Mouse (Mus musculus): ENCODE measurements around the gene Nup210l. TPM values are rescaled to one million over a fixed set of nuclear protein-coding genes. Genes with fewer than 3 reads are reported as not detected.
"Not testable (repeated sequence)": the region's sequence is repeated elsewhere in the genome, so short reads cannot be mapped to it uniquely, and the experiment has no call there.

Nup210l gene
- polyA plus RNA-seq, 1 experiment from 2014 or later, result 0.22 TPM

DNA sequence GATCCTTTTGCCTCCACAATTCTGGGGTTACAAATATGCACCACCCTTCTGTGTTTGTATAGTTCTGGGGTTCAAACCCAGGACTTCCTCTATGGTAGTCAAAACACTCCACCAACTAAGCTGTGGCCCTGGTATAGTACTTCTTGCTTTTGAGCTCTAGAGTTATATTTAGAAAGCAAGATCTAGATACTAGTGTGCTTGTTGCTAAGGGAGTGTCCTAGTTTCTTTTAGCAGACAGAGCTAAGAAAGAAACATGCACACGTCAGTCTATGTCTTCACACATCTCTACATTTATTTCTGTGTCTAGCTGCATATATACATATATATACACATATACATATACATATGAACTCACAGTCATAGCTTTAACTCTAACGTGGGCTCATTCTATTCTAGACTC lies 7.8 kb downstream of the Nup210l start:
- Histone ChIP-seq H3K4me3 (replicated peaks; ENCODE audit: low read length) (no peak overlapping the region), H3K4me2 (ENCODE audit: low read length) (no peak overlapping the region), H3K36me3 (ENCODE audit: control insufficient read depth, insufficient read depth) (no peaks in the 10 kb centered on the region), H3K27me3 (replicated peaks; ENCODE audit: control insufficient read depth, insufficient read depth, low read length) (no peaks in the 10 kb centered on the region), H3K4me1 (replicated peaks; ENCODE audit: control insufficient read depth, insufficient read depth, low read length) (no peaks in the 10 kb centered on the region), H3K27ac (ENCODE audit: low read length) (no peak overlapping the region), H3K9ac (replicated peaks; ENCODE audit: low read depth, low read length) (no peak overlapping the region), H3K9me3 (ENCODE audit: control insufficient read depth, low read length) (no peaks in the 10 kb centered on the region)
- ATAC-seq, result no peak
- WGBS, result 78% methylated on average over 2 of the region's 2 CpGs

DNA sequence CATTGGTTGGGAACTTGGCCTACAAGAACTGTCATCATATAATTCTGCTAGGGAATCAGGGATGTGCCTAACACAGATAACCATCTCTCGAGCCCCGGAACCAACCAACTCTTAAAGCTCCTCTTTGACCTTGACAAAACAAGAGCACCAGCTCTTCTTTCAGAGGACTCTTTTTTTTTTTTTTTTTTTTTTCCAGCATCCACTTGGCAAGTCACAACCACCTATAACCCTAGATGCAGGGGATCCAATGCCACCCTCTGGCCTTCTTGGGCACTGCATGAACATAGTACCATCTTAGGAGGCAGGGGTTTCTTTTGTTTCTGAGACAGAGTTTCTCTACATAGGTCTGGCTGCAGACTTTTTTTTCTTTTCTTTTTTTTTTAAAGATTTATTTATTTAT lies 10.4 kb downstream of the Nup210l start:
- Histone ChIP-seq H3K9me3 (ENCODE audit: control insufficient read depth, low read length) (no peaks in the 10 kb centered on the region), H3K27me3 (replicated peaks; ENCODE audit: control insufficient read depth, insufficient read depth, low read length) (no peaks in the 10 kb centered on the region), H3K27ac (ENCODE audit: low read length) (no peak overlapping the region), H3K4me2 (ENCODE audit: low read length) (no peak overlapping the region), H3K36me3 (ENCODE audit: control insufficient read depth, insufficient read depth) (no peaks in the 10 kb centered on the region), H3K4me1 (replicated peaks; ENCODE audit: control insufficient read depth, insufficient read depth, low read length) (no peaks in the 10 kb centered on the region), H3K4me3 (replicated peaks; ENCODE audit: low read length) (no peak overlapping the region), H3K9ac (replicated peaks; ENCODE audit: low read depth, low read length) (no peak overlapping the region)
- no peak for ATAC-seq
- WGBS, result 93% methylated on average over 2 of the region's 2 CpGs

DNA sequence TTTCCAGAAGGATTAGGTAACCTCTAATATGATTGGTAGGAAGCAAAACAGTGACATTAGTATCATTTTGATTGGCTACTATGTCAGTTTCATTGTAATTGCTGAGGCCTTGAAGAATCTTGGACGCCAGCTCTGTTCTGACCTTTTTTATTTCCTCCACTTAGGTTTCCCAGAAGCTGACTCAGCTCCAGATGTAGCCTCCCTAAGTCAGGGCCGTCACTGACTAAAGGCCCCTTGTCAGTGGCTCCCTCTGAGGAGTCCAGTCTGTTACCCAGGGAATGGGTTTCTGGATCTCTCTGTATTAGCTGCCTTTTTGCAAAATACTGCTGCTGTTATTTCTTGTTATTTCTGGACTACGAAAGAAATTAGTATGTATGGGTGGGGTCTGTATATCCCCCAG lies 11.6 kb downstream of the Nup210l start:
- 81% methylated on average over 3 of the region's 3 CpGs for WGBS
- no peaks in the 10 kb centered on the region for H3K36me3 ChIP-seq (ENCODE audit: control insufficient read depth, insufficient read depth)
- no peaks in the 10 kb centered on the region for H3K9me3 ChIP-seq (ENCODE audit: control insufficient read depth, low read length)
- H3K4me2 ChIP-seq (ENCODE audit: low read length), result no peak overlapping the region
- H3K9ac ChIP-seq (replicated peaks; ENCODE audit: low read depth, low read length), result no peak overlapping the region
- ATAC-seq, result no peak
- H3K4me3 ChIP-seq (replicated peaks; ENCODE audit: low read length), result no peak overlapping the region
- H3K27me3 ChIP-seq (replicated peaks; ENCODE audit: control insufficient read depth, insufficient read depth, low read length), result no peaks in the 10 kb centered on the region
- no peaks in the 10 kb centered on the region for H3K4me1 ChIP-seq (replicated peaks; ENCODE audit: control insufficient read depth, insufficient read depth, low read length)
- no peak overlapping the region for H3K27ac ChIP-seq (ENCODE audit: low read length)

DNA sequence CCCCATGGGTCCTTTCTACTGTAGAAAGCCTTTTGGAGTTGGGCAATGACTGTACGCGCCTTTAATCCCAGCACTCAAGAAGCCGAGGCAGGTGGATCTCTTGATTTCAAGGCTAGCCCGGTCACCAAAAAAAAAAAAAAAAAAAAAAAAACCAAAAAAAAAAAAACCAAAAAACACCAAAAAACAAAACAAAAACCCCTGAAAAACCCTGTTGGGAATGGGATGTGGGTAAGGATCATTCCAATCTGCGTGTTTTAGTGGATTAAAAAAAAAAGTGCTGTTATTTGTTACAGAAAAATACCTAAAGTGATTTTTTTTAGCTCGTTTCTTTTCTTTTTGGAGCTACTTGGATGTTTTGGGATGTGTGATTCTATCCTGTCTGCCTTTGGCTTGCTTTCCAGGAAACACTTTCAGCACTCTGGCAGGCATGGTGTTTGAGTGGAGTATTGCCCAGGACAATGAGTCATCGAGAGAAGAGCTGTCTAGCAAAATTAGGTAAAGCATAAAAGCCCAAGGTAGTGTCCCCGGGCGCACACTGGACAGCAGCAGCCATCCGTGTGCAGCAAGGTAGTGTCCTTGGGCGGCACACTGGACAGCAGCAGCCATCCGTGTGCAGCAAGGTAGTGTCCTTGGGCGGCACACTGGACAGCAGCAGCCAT lies 14.3 kb downstream of the Nup210l start:
- no peak overlapping the region for H3K4me3 ChIP-seq (replicated peaks; ENCODE audit: low read length)
- WGBS, result 90% methylated on average over 13 of the region's 13 CpGs
- H3K4me2 ChIP-seq (ENCODE audit: low read length), result no peak overlapping the region
- H3K27me3 ChIP-seq (replicated peaks; ENCODE audit: control insufficient read depth, insufficient read depth, low read length), result no peaks in the 10 kb centered on the region
- no peaks in the 10 kb centered on the region for H3K36me3 ChIP-seq (ENCODE audit: control insufficient read depth, insufficient read depth)
- H3K9me3 ChIP-seq (ENCODE audit: control insufficient read depth, low read length), result no peaks in the 10 kb centered on the region
- H3K27ac ChIP-seq (ENCODE audit: low read length), result no peak overlapping the region
- no peaks in the 10 kb centered on the region for H3K4me1 ChIP-seq (replicated peaks; ENCODE audit: control insufficient read depth, insufficient read depth, low read length)
- no peak for ATAC-seq
- no peak overlapping the region for H3K9ac ChIP-seq (replicated peaks; ENCODE audit: low read depth, low read length)

DNA sequence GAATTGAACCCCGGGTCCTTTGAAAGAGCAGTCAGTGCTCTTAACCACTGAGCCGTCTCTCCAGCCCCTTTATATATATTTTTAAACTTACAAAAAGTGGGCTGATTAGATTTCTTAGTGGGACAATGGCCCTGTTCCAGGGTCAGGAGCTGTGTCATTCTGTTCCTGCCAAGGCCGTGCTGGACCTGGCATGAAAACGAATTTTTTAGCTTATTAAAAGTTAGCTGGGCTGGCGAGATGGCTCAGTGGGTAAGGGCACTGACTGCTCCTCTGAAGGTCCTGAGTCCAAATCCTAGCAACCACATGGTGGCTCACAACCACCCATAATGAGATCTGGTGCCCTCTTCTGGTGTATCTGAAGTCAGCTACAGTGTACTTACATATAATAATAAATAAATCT lies 18.1 kb downstream of the Nup210l start:
- not testable (repeated sequence) for H3K9ac ChIP-seq (replicated peaks; ENCODE audit: low read depth, low read length); H3K9me3 ChIP-seq (ENCODE audit: control insufficient read depth, low read length); H3K4me2 ChIP-seq (ENCODE audit: low read length); ATAC-seq; H3K4me1 ChIP-seq (replicated peaks; ENCODE audit: control insufficient read depth, insufficient read depth, low read length); H3K4me3 ChIP-seq (replicated peaks; ENCODE audit: low read length); H3K27ac ChIP-seq (ENCODE audit: low read length); H3K36me3 ChIP-seq (ENCODE audit: control insufficient read depth, insufficient read depth); H3K27me3 ChIP-seq (replicated peaks; ENCODE audit: control insufficient read depth, insufficient read depth, low read length)
- 77% methylated on average over 5 of the region's 5 CpGs for WGBS

DNA sequence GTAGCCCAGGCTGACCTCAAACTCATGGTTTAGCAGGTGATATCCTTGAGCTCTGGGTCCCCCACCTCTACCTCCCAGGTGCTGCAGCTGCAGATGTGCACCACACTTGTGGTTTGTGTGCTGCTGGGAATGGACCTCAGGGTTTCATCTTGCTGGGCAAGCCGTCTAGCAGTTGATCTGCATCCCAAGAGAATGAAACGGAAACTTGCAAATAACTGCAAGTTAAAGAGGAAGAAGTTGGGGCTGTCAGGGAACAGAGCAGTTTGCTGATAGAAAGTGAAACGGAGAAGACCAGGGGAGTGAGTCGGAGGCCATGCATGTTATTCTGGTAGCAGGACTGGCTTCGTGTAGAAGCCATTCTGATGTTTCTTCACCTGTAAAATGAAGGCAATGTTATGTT lies 21.8 kb downstream of the Nup210l start:
- no peak for ATAC-seq
- H3K27ac ChIP-seq (ENCODE audit: low read length), result no peak overlapping the region
- no peak overlapping the region for H3K9ac ChIP-seq (replicated peaks; ENCODE audit: low read depth, low read length)
- H3K27me3 ChIP-seq (replicated peaks; ENCODE audit: control insufficient read depth, insufficient read depth, low read length), result no peaks in the 10 kb centered on the region
- H3K36me3 ChIP-seq (ENCODE audit: control insufficient read depth, insufficient read depth), result no peaks in the 10 kb centered on the region
- H3K4me1 ChIP-seq (replicated peaks; ENCODE audit: control insufficient read depth, insufficient read depth, low read length), result no peaks in the 10 kb centered on the region
- no peak overlapping the region for H3K4me2 ChIP-seq (ENCODE audit: low read length)
- H3K9me3 ChIP-seq (ENCODE audit: control insufficient read depth, low read length), result no peaks in the 10 kb centered on the region
- no peak overlapping the region for H3K4me3 ChIP-seq (replicated peaks; ENCODE audit: low read length)
- WGBS, result 77% methylated on average over 5 of the region's 5 CpGs

DNA sequence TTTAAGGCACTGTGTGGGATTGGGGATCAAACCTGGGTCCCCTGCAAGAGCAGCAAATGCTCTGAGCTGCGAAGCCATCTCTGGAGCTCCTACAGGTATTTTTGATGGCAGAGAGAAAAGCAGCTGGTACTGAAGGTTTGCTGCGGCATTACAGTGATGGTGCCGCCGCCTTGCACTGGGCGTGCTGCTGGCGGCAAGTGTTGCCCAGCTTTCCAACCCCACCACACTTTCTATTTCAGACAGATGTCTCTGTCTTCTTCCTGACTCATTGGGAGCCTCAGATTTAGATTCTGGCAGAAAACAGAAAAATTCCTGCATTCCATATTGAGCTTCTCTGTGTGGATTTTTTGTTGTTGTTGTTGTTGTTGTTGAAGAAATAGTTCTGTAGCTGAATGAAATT lies 23.9 kb downstream of the Nup210l start:
- WGBS, result 87% methylated on average over 6 of the region's 6 CpGs
- Histone ChIP-seq H3K4me3 (replicated peaks; ENCODE audit: low read length) (no peak overlapping the region), H3K36me3 (ENCODE audit: control insufficient read depth, insufficient read depth) (no peaks in the 10 kb centered on the region)

DNA sequence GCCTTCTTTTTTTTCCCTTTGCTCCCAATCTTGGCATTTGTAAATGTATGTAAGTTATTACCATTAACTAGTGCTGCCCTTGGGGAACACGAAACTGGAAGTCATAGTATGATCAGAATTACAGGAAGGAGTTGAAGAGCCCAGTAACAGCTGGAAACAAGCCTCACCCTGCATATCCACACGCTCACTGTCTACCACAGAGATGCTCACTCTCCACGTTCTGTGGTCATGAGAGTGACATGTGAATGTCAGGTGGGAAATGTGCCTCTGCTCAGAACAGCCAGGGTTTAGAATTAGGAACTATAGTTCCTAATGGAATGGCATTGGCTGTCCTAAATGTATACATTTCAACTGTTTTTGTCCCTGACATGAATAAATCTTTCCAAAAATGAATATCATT lies 28.8 kb downstream of the Nup210l start:
- Histone ChIP-seq H3K9ac (replicated peaks; ENCODE audit: low read depth, low read length) (no peak overlapping the region), H3K4me2 (ENCODE audit: low read length) (no peak overlapping the region), H3K4me3 (replicated peaks; ENCODE audit: low read length) (no peak overlapping the region), H3K4me1 (replicated peaks; ENCODE audit: control insufficient read depth, insufficient read depth, low read length) (no peaks in the 10 kb centered on the region), H3K27ac (ENCODE audit: low read length) (no peak overlapping the region), H3K9me3 (ENCODE audit: control insufficient read depth, low read length) (no peaks in the 10 kb centered on the region), H3K27me3 (replicated peaks; ENCODE audit: control insufficient read depth, insufficient read depth, low read length) (no peaks in the 10 kb centered on the region), H3K36me3 (ENCODE audit: control insufficient read depth, insufficient read depth) (no peaks in the 10 kb centered on the region)
- no peak for ATAC-seq
- WGBS, result 76% methylated on average over 3 of the region's 3 CpGs

More for the DNA sequence above, 23.9 kb downstream of the Nup210l start:
- no peak for ATAC-seq
- no peaks in the 10 kb centered on the region for H3K4me1 ChIP-seq (replicated peaks; ENCODE audit: control insufficient read depth, insufficient read depth, low read length)
- H3K27ac ChIP-seq (ENCODE audit: low read length), result no peak overlapping the region
- H3K9me3 ChIP-seq (ENCODE audit: control insufficient read depth, low read length), result no peaks in the 10 kb centered on the region
- no peak overlapping the region for H3K4me2 ChIP-seq (ENCODE audit: low read length)
- H3K27me3 ChIP-seq (replicated peaks; ENCODE audit: control insufficient read depth, insufficient read depth, low read length), result no peaks in the 10 kb centered on the region
- H3K9ac ChIP-seq (replicated peaks; ENCODE audit: low read depth, low read length), result no peak overlapping the region

DNA sequence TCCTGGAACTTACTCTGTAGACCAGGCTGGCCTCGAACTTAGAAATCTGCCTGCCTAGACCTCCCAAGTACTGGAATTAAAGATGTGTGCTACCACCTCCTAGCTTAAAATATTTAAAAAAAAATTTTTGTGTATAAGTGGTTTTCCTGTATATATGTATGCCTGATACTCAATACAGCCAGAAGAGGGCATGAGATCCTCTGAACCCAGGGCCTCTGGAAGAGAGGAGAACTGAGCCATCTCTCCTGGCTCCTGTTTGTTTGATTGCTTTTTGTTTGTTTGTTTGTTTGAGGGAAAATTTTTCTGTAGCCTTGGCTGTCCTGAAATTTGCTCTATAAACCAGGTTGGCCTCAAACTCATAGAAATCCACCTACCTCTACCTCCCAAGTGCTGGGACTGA lies 29.4 kb downstream of the Nup210l start:
- no peaks in the 10 kb centered on the region for H3K36me3 ChIP-seq (ENCODE audit: control insufficient read depth, insufficient read depth)
- no peaks in the 10 kb centered on the region for H3K9me3 ChIP-seq (ENCODE audit: control insufficient read depth, low read length)
- 100% methylated on average over 1 of the region's 1 CpGs for WGBS
- no peaks in the 10 kb centered on the region for H3K27me3 ChIP-seq (replicated peaks; ENCODE audit: control insufficient read depth, insufficient read depth, low read length)
- no peaks in the 10 kb centered on the region for H3K4me1 ChIP-seq (replicated peaks; ENCODE audit: control insufficient read depth, insufficient read depth, low read length)
- ATAC-seq, result no peak
- no peak overlapping the region for H3K4me3 ChIP-seq (replicated peaks; ENCODE audit: low read length)
- no peak overlapping the region for H3K9ac ChIP-seq (replicated peaks; ENCODE audit: low read depth, low read length)
- H3K4me2 ChIP-seq (ENCODE audit: low read length), result no peak overlapping the region
- H3K27ac ChIP-seq (ENCODE audit: low read length), result no peak overlapping the region

DNA sequence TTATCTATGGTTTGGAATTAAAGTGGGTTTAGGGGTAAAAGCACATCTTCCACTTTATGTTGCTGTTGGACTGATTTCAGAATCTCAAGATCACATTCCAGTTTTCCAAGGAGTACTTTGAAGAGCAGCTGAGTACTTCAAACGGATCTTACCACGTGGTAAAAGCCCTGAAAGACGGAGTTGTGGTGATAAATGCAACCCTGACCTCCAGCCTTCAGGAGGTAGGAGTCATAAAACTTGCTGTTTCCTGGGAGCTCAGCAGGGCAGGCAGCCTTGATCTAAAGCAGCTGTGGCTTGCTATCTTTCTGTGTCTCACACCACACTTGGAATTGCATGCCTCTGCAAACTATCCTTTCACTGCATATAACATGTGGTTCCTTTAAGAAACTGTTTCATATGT lies 30.6 kb downstream of the Nup210l start:
- Histone ChIP-seq H3K9ac (replicated peaks; ENCODE audit: low read depth, low read length) (no peak overlapping the region), H3K4me3 (replicated peaks; ENCODE audit: low read length) (no peak overlapping the region), H3K27me3 (replicated peaks; ENCODE audit: control insufficient read depth, insufficient read depth, low read length) (no peaks in the 10 kb centered on the region), H3K36me3 (ENCODE audit: control insufficient read depth, insufficient read depth) (no peaks in the 10 kb centered on the region), H3K9me3 (ENCODE audit: control insufficient read depth, low read length) (no peaks in the 10 kb centered on the region), H3K27ac (ENCODE audit: low read length) (no peak overlapping the region), H3K4me1 (replicated peaks; ENCODE audit: control insufficient read depth, insufficient read depth, low read length) (no peaks in the 10 kb centered on the region), H3K4me2 (ENCODE audit: low read length) (no peak overlapping the region)
- WGBS, result 79% methylated on average over 3 of the region's 3 CpGs
- no peak for ATAC-seq
